In genomic region chr4:133391185-133392040, GRCm38 (mm10) we compare ENCODE assay signal across 9 mouse cellular contexts. TPM values are rescaled to one million over a fixed set of nuclear protein-coding genes. Genes with fewer than 3 reads are reported as not detected.
DNase-seq lines count a peak whose midpoint lies in the region; ATAC-seq lines count a peak whose summit lies in the region.
"Had no signal": no experiment of that assay in that cellular context is flagged by ENCODE, and none has a peak within 500 bp of the region (broad histone marks: within the 10 kb centered on the region; RNA-seq: fewer than 3 reads in every experiment).

No protein-coding gene starts in this region.

- H3K36me3 ChIP-seq in hindbrain, embryonic 12.5 days, result no peaks in the 10 kb centered on the region; the same call in 1 of the 2 replicates
- no peaks in the 10 kb centered on the region for H3K36me3 ChIP-seq in hindbrain, embryonic 11.5 days (ENCODE audit: control insufficient read depth, insufficient read depth, low read length)
- H3K36me3 ChIP-seq in heart, embryonic 13.5 days, result no peaks in the 10 kb centered on the region
- 0 out of 2 replicates have a peak, but pooled peaks cover 3% of the 10 kb centered on the region for H3K36me3 ChIP-seq in liver, embryonic 13.5 days
- H3K36me3 ChIP-seq in midbrain, embryonic 10.5 days, result no peaks in the 10 kb centered on the region

- H3K4me1 ChIP-seq in hindbrain, embryonic 12.5 days, result peaks cover 34% of the 10 kb centered on the region
- H3K4me1 ChIP-seq in hindbrain, embryonic 11.5 days (replicated peaks; ENCODE audit: control insufficient read depth, insufficient read depth, low read length), result peaks cover 6% of the 10 kb centered on the region; the same call in 1 of the 2 replicates
- peaks cover 62% of the 10 kb centered on the region for H3K4me1 ChIP-seq in heart, embryonic 13.5 days
- peaks cover 77% of the 10 kb centered on the region for H3K4me1 ChIP-seq in liver, embryonic 13.5 days (replicated peaks)
- peaks cover 34% of the 10 kb centered on the region for H3K4me1 ChIP-seq in midbrain, embryonic 10.5 days

- H3K27me3 ChIP-seq in hindbrain, embryonic 12.5 days, result no peaks in the 10 kb centered on the region
- H3K27me3 ChIP-seq in hindbrain, embryonic 11.5 days (ENCODE audit: control insufficient read depth, insufficient read depth, low read length), result no peaks in the 10 kb centered on the region
- H3K27me3 ChIP-seq in heart, embryonic 13.5 days (replicated peaks), result no peaks in the 10 kb centered on the region
- no peaks in the 10 kb centered on the region for H3K27me3 ChIP-seq in liver, embryonic 13.5 days
- H3K27me3 ChIP-seq in midbrain, embryonic 10.5 days (ENCODE audit: low read depth, poor library complexity, severe bottlenecking), result no peaks in the 10 kb centered on the region
- H3K27me3 ChIP-seq: Patski had no signal

- 0 out of 2 replicates have a peak overlapping the region, but pooled peaks have one; percentile 40 for H3K27ac ChIP-seq in hindbrain, embryonic 12.5 days
- no peak overlapping the region for H3K27ac ChIP-seq in hindbrain, embryonic 11.5 days (ENCODE audit: low read depth, low read length)
- H3K27ac ChIP-seq in heart, embryonic 13.5 days (replicated peaks), result peak overlapping the region; percentile 70
- peak overlapping the region; percentile 79 for H3K27ac ChIP-seq in liver, embryonic 13.5 days
- no peak overlapping the region for H3K27ac ChIP-seq in midbrain, embryonic 10.5 days (replicated peaks)

- H3K9me3 ChIP-seq in hindbrain, embryonic 12.5 days (replicated peaks), result no peaks in the 10 kb centered on the region
- no peaks in the 10 kb centered on the region for H3K9me3 ChIP-seq in hindbrain, embryonic 11.5 days (ENCODE audit: control insufficient read depth, low read length)
- H3K9me3 ChIP-seq in heart, embryonic 13.5 days, result no peaks in the 10 kb centered on the region
- no peaks in the 10 kb centered on the region for H3K9me3 ChIP-seq in liver, embryonic 13.5 days (replicated peaks)
- no peaks in the 10 kb centered on the region for H3K9me3 ChIP-seq in midbrain, embryonic 10.5 days (replicated peaks)

- ATAC-seq in hindbrain, embryonic 12.5 days (ENCODE audit: low FRiP score), result no peak
- no peak for ATAC-seq in hindbrain, embryonic 11.5 days (ENCODE audit: low FRiP score)
- 0 out of 2 replicates have a peak, but pooled peaks have one; percentile 23 for ATAC-seq in heart, embryonic 13.5 days (ENCODE audit: extremely low read depth, insufficient number of reproducible peaks, low FRiP score, low TSS enrichment)
- no peak for ATAC-seq in liver, embryonic 13.5 days (ENCODE audit: low read depth)
- ATAC-seq: Patski had no signal

- H3K9ac ChIP-seq in hindbrain, embryonic 12.5 days, result no peak overlapping the region
- H3K9ac ChIP-seq in hindbrain, embryonic 11.5 days (ENCODE audit: low read depth, low read length), result no peak overlapping the region
- peak overlapping the region; percentile 41; the same call in 1 of the 2 replicates for H3K9ac ChIP-seq in heart, embryonic 13.5 days
- H3K9ac ChIP-seq in liver, embryonic 13.5 days, result peak overlapping the region; percentile 30; the same call in 1 of the 2 replicates

- no peak for DNase-seq in hindbrain, embryonic 11.5 days (ENCODE audit: low spot score)
- peak; percentile 62 to 63 for DNase-seq in cerebellum, postnatal 10 days
- no peak for DNase-seq in liver, embryonic 13.5 days
- DNase-seq in spleen, postnatal 14 days (ENCODE audit: low spot score in 2 of 2), result no peak
- no peak for DNase-seq in midbrain, embryonic 10.5 days (ENCODE audit: low spot score)
- DNase-seq in spleen, adult 12 weeks (ENCODE audit: low spot score), result no peak

- 80% methylated on average over 18 of the region's 18 CpGs for WGBS in hindbrain, embryonic 12.5 days
- 87% methylated on average over 18 of the region's 18 CpGs for WGBS in hindbrain, embryonic 11.5 days
- 67% methylated on average over 18 of the region's 18 CpGs for WGBS in heart, embryonic 13.5 days
- 70% methylated on average over 18 of the region's 18 CpGs for WGBS in liver, embryonic 13.5 days (ENCODE audit: insufficient replicate concordance)
- WGBS in midbrain, embryonic 10.5 days, result 84% methylated on average over 18 of the region's 18 CpGs

- no peak overlapping the region for H3K4me2 ChIP-seq in hindbrain, embryonic 12.5 days (replicated peaks)
- H3K4me2 ChIP-seq in hindbrain, embryonic 11.5 days (replicated peaks; ENCODE audit: low read depth, low read length), result no peak overlapping the region
- H3K4me2 ChIP-seq in heart, embryonic 13.5 days, result no peak overlapping the region
- H3K4me2 ChIP-seq in liver, embryonic 13.5 days, result peak overlapping the region; percentile 55

- no peak overlapping the region for H3K4me3 ChIP-seq in hindbrain, embryonic 12.5 days
- no peak overlapping the region for H3K4me3 ChIP-seq in hindbrain, embryonic 11.5 days (ENCODE audit: low read depth, low read length)
- no peak overlapping the region for H3K4me3 ChIP-seq in heart, embryonic 13.5 days
- H3K4me3 ChIP-seq in liver, embryonic 13.5 days (replicated peaks), result no peak overlapping the region
- H3K4me3 ChIP-seq in midbrain, embryonic 10.5 days, result no peak overlapping the region

RNA-seq across cellular contexts. Expression of gene Slc9a1, which starts 21.9 kb away (rescaled TPM):
- polyA plus RNA-seq in hindbrain, embryonic 12.5 days (2016; fragmentation: Nextera tagmentation; extraction: Ambion mirVana), result 8.4 and 9.5 TPM in 2 replicates
- polyA plus RNA-seq in hindbrain, embryonic 11.5 days (2014; fragmentation: Nextera tagmentation; extraction: Ambion mirVana), result 5.7 and 5.8 TPM in 2 replicates
- 6.1 and 6.3 TPM in 2 replicates for polyA plus RNA-seq in heart, embryonic 13.5 days (2015; fragmentation: Nextera tagmentation; extraction: Ambion mirVana)
- 2.7 and 3.1 TPM in 2 replicates for polyA plus RNA-seq in liver, embryonic 13.5 days (2015; fragmentation: Nextera tagmentation; extraction: Ambion mirVana)
- polyA plus RNA-seq in midbrain, embryonic 10.5 days (2016; fragmentation: Nextera tagmentation; extraction: Ambion mirVana), result 8.3 and 8.6 TPM in 2 replicates

RNA-seq across cellular contexts. Expression of gene Wdtc1, which starts 38.1 kb away (rescaled TPM):
- polyA plus RNA-seq in hindbrain, embryonic 12.5 days (2016; fragmentation: Nextera tagmentation; extraction: Ambion mirVana), result 25.5 and 27.8 TPM in 2 replicates
- polyA plus RNA-seq in hindbrain, embryonic 11.5 days (2014; fragmentation: Nextera tagmentation; extraction: Ambion mirVana), result 21.6 and 23.4 TPM in 2 replicates
- 11.3 and 11.9 TPM in 2 replicates for polyA plus RNA-seq in heart, embryonic 13.5 days (2015; fragmentation: Nextera tagmentation; extraction: Ambion mirVana)
- 5.5 and 7.1 TPM in 2 replicates for polyA plus RNA-seq in liver, embryonic 13.5 days (2015; fragmentation: Nextera tagmentation; extraction: Ambion mirVana)
- polyA plus RNA-seq in midbrain, embryonic 10.5 days (2016; fragmentation: Nextera tagmentation; extraction: Ambion mirVana), result 19.2 and 20.0 TPM in 2 replicates

Comparison
In these comparisons a context has a peak if more than half of its experiments do, and no peak if none do; other contexts are left out.
1. H3K27ac ChIP-seq: peak in hindbrain, embryonic 12.5 days (single experiment), heart, embryonic 13.5 days (single experiment) and liver, embryonic 13.5 days (single experiment); none in hindbrain, embryonic 11.5 days (single experiment) and midbrain, embryonic 10.5 days (single experiment).
2. H3K9ac ChIP-seq: peak in heart, embryonic 13.5 days (single experiment) and liver, embryonic 13.5 days (single experiment); none in hindbrain, embryonic 12.5 days (single experiment) and hindbrain, embryonic 11.5 days (single experiment).
3. DNase-seq: peak in cerebellum, postnatal 10 days (2 of 2); none in hindbrain, embryonic 11.5 days (single experiment), liver, embryonic 13.5 days (single experiment), spleen, postnatal 14 days (0 of 2), midbrain, embryonic 10.5 days (single experiment) and spleen, adult 12 weeks (single experiment).